Mouse (Mus musculus) erythroblast, embryonic 14.5 days (primary cell): Measurements from ENCODE around the gene Sat2. TPM values are rescaled to one million over a fixed set of nuclear protein-coding genes. Genes with fewer than 3 reads are reported as not detected.

Source experiments
- H3K27me3 ChIP-seq: 2 replicates; pipeline ENCODE4 v1.6.1; 2012; ENCODE audit warnings: inconsistent platforms; ENCODE audit not compliant: control insufficient read depth
- H3K36me3 ChIP-seq: 2 replicates; pipeline ENCODE4 v1.6.1; 2012; ENCODE audit warnings: mild to moderate bottlenecking, inconsistent platforms; ENCODE audit not compliant: control insufficient read depth
- H3K4me1 ChIP-seq: 2 replicates; pipeline ENCODE4 v1.6.1; 2012; ENCODE audit warnings: inconsistent platforms; ENCODE audit not compliant: control insufficient read depth
- H3K4me3 ChIP-seq: replicated peaks from 2 replicates; pipeline ENCODE3; 2012; ENCODE audit warnings: moderate library complexity, mild to moderate bottlenecking, inconsistent platforms
- H3K9me3 ChIP-seq: 2 replicates; pipeline ENCODE4 v1.6.1; 2012; ENCODE audit warnings: low read length, inconsistent platforms, mixed read lengths; ENCODE audit not compliant: control insufficient read depth
- GATA1 ChIP-seq: IDR thresholded peaks from 2 replicates; pipeline ENCODE4 v1.6.1; 2012; ENCODE audit warnings: low read length, inconsistent platforms, mixed read lengths
- TAL1 ChIP-seq: IDR thresholded peaks from 3 replicates; pipeline ENCODE4 v1.6.1; 2012; ENCODE audit warnings: low read length, inconsistent platforms, mixed read lengths
- polyA plus RNA-seq: library from polyadenylated mRNA; stranded (reverse); fragments of >175 nt; gene quantifications from 2 replicates; pipeline ENCODE4 v1.2.3, GENCODE M21; 2012

The Sat2 gene
- polyA plus RNA-seq, 1 experiment = not detected

- Histone ChIP-seq H3K4me1 (peaks cover 42% of the 10 kb centered on the region), H3K36me3 (peaks cover 94% of the 10 kb centered on the region)
These were observed 31.6 kb downstream of the Sat2 start for GRCm38 (mm10) chr11:69653399-69653798.

DNA sequence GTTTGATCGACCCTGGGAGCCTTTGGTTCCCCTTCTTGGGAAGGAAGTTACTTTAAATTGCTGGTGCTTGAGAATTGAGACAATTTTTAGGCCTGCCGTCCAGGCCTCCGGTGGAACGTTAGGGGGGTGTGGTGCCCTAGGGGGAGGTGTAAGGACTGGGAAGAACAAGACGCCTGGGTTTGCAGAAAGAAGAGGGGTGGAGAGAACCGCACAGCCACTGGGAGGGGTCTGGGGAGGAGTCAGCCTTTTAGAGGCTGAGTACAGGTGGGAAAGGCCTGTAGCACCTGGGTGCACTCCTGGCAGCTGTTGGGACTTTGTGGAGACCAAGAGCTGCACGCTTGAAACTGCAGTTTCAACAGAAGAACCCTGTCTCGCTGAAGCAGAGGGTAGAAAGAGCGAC is 32.9 kb downstream of the Sat2 start:
- Histone ChIP-seq H3K9me3 (no peaks in the 10 kb centered on the region), H3K27me3 (no peaks in the 10 kb centered on the region), H3K4me1 (peaks cover 47% of the 10 kb centered on the region), H3K36me3 (peaks cover 91% of the 10 kb centered on the region), H3K4me3 (no peak overlapping the region)
- TF ChIP-seq TAL1 (no peak), GATA1 (no peak)

More at GRCm38 (mm10) chr11:69653399-69653798, 31.6 kb downstream of the Sat2 start:
- TF ChIP-seq TAL1 (no peak), GATA1 (no peak)
- H3K4me3 ChIP-seq = no peak overlapping the region
- no peaks in the 10 kb centered on the region for H3K9me3 ChIP-seq
- H3K27me3 ChIP-seq = no peaks in the 10 kb centered on the region

GRCm38 (mm10) chr11:69655264-69656064 is 33.6 kb downstream of the Sat2 start, which contains the start of gene Sox15:
Sox15 (plus strand) TSS chr11:69655314.
- no peak for TF ChIP-seq TAL1
- no peak for TF ChIP-seq GATA1
- H3K4me3 ChIP-seq = no peak within 1 kb of the TSS
- H3K27me3 ChIP-seq = no peaks in the 10 kb centered on the region
- peaks cover 91% of the 10 kb centered on the region for H3K36me3 ChIP-seq
- no peaks in the 10 kb centered on the region for H3K9me3 ChIP-seq
- H3K4me1 ChIP-seq = peaks cover 53% of the 10 kb centered on the region

DNA sequence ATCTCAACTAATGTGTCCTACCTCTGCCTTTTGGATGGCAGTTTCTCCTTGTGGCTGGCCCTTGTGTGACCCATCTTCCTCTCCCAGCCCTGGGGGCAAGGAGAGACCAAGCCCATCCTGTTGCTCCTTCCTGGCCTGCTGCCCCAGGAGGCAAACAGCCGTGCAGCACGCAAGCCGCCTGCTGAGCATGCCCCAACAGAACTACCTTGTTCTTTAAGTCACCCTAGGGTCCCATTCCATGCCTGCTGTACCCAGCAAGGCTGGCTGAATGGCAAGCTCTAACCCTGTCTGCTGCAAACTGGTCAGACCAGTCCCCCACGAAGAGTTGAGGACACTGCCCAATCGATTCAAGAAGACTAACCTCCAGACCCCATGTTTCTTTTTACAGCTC is 34.2 kb downstream of the Sat2 start:
- Histone ChIP-seq H3K27me3 (no peaks in the 10 kb centered on the region), H3K4me1 (peaks cover 58% of the 10 kb centered on the region), H3K4me3 (no peak overlapping the region), H3K9me3 (no peaks in the 10 kb centered on the region), H3K36me3 (peaks cover 85% of the 10 kb centered on the region)
- no peak for TF ChIP-seq GATA1
- no peak for TF ChIP-seq TAL1

DNA sequence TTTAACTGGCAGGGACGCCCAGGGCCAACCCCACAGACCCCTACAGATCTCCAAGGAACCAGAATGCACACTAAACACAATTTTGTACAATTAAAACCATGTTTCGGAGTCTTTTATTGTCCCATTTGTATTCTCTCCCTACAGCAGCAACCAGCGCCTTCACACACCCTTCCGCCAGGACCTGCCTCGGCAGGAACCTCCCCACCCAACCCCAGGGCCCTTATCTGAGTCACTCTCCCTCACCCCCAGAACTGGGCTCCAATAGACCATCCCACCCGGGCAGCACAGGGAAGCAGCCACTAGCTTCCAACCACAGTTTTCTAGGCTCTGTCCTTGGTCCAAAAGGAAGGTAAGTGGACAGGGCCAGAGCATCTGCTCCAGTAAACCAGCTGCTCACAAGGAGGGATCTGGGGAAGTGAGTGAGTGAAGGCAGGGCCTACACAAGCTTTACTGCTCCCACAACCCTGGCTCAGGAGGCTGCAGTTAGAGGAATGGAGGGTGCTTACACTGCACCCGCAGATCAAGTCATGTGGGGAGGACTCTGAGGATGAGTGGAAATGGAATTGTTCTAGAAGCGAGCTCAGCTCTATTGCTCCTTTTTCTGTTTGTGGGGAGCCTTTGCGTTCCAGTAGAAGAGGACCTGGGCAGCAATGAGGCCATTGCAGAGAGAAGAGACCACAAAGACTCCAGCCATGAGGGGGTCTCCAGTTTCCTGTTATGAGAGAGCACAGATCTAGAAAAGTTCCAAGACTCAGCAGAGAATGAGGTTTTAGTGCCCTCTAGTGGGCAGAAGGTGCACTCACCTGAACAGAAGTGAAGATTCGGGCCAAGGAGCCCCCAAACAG is 35.0 kb downstream of the Sat2 start:
- no peak overlapping the region for H3K4me3 ChIP-seq
- peaks cover 66% of the 10 kb centered on the region for H3K4me1 ChIP-seq
- peaks cover 77% of the 10 kb centered on the region for H3K36me3 ChIP-seq
- H3K27me3 ChIP-seq = no peaks in the 10 kb centered on the region
- no peak for TF ChIP-seq TAL1
- no peak for TF ChIP-seq GATA1
- no peaks in the 10 kb centered on the region for H3K9me3 ChIP-seq

- no peak for TF ChIP-seq TAL1
- no peak for TF ChIP-seq GATA1
- H3K36me3 ChIP-seq = peaks cover 71% of the 10 kb centered on the region
These were observed 35.6 kb downstream of the Sat2 start for GRCm38 (mm10) chr11:69657462-69657881.

DNA sequence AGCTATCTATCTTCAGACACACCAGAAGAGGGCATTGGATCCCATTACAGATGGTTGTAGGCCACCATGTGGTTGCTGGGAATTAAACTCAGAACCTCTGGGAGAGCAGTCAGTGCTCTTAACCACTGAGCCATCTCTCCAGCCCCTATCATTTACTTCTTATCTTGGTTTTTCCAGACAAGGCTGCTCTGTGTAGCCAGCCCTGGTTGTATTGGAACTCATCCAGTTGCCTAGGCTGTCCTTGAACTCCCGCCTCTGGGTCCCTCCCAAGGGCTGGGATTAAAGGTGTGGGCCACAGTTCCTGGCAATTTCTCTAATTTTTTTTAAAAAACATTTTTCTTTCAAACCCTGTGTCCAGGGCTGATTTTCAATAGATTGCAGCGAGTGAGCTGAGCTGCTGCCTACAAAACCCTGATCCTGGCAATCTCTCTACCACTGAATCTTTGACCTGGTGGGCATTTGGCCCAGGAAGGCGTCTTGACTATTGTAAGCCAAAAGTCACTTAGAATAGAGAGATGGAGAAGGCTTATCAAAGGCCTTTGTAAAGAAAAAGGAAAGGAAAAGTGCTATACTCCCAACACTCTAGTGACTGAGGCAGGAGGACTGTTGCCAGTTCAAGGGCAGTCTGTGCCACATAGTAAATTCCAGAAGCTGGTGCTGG is 39.5 kb downstream of the Sat2 start:
- peak overlapping the region; percentile 87 for H3K4me3 ChIP-seq
- no peaks in the 10 kb centered on the region for H3K9me3 ChIP-seq
- H3K4me1 ChIP-seq = peaks cover 71% of the 10 kb centered on the region
- H3K27me3 ChIP-seq = no peaks in the 10 kb centered on the region
- peaks cover 71% of the 10 kb centered on the region for H3K36me3 ChIP-seq
- TF ChIP-seq GATA1 (no peak), TAL1 (no peak)

More at GRCm38 (mm10) chr11:69657462-69657881, 35.6 kb downstream of the Sat2 start:
- Histone ChIP-seq H3K4me1 (peaks cover 67% of the 10 kb centered on the region), H3K27me3 (no peaks in the 10 kb centered on the region), H3K4me3 (no peak overlapping the region), H3K9me3 (no peaks in the 10 kb centered on the region)

GRCm38 (mm10) chr11:69662213-69662966 is 40.6 kb downstream of the Sat2 start, which contains the start of gene Mpdu1:
Mpdu1 (minus strand) TSS chr11:69662642.
- TF ChIP-seq TAL1 = no peak
- TF ChIP-seq GATA1 = no peak
- Histone ChIP-seq H3K4me1 (peaks cover 65% of the 10 kb centered on the region), H3K36me3 (peaks cover 70% of the 10 kb centered on the region)

More at GRCm38 (mm10) chr11:69662213-69662966, 40.6 kb downstream of the Sat2 start, which contains the start of gene Mpdu1:
- Histone ChIP-seq H3K4me3 (peak within 1 kb of the TSS; percentile 87), H3K27me3 (no peaks in the 10 kb centered on the region), H3K9me3 (no peaks in the 10 kb centered on the region)
